Mouse (Mus musculus): ENCODE data around the gene Zfyve16.

The Zfyve16 gene

DNA sequence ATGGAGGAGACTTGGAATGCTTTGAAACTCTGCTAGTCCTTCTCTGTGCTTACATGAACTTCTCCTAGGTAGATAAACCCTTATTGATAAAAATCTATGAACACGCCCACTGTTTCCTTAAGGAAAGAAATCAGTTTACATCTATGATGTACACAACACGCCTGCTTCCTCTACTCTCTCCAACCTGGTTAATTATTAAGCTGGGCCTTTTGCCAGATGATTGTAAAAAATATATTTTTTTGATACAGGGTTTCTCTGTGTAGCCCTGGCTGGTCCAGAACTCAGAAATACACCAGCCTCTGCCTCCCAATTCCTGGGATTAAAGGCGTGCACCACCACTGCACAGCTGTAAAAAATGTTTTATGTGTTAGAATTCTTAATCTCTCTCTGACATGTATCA lies 66.0 kb downstream of the Zfyve16 start:
- no peak for DNase-seq

DNA sequence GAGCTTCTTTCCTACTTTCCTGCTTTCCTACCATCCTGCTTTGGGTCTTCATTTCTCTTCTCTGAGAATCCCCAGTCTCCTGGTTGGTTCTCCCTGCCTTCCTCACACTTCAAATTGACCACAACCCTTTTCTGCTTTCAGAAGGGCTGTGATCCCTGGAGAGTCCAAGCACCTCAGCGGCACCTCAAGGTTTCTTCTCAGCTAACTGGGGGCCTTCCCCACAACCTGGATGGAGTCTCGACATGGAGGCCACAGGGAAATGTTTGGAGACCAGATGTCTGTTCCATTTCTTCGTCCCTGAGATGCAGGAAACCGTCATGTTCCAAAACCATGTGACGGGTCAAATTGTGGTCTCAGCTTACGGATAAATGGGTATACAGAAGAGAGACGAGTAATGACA lies 83.8 kb downstream of the Zfyve16 start:
- DNase-seq, result no peak

DNA sequence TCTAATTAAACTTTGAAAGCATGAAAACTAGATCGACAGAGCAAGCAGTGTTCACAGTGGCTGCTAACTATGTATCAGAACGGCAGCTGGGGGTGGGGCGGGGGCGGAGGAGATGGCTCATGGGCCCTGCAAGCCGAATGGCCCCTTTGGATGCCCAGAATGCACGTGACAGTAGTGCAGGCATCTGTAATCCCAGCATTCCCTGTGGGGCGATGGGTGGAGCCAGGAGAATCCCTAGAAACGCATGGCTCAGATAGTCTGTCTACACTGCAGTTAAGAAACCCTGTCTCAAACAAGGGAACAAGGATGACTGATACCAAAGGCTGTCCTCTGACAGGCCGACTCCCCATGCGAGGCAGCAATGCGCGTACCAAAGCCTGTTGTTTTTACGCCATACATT lies 90.4 kb downstream of the Zfyve16 start:
- DNase-seq, result no peak

DNA sequence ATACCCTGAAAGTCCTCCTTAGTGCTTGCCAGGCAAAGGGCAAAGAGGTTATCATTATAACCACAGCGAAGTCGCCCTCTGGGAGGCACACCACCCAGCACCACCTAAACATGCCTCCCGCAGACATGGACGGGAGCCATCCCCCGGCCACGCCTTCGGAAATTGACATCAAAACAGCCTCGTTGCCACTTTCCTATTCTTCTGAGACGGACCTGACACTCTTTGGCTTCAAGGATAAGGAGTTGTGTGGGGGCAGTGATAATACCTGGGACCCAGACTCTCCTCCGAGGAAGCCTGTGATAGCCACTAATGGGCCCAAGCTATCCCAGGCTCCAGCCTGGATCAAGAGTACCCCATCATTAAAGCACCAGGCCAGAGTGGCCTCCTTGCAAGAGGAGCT lies 92.0 kb downstream of the Zfyve16 start:
- DNase-seq, result no peak
